Mouse (Mus musculus): ENCODE data around the gene Usp25. TPM values are rescaled to one million over a fixed set of nuclear protein-coding genes. Genes with fewer than 3 reads are reported as not detected.

Gene Usp25
- polyA plus RNA-seq, 1 experiment = 18.8 TPM

DNA sequence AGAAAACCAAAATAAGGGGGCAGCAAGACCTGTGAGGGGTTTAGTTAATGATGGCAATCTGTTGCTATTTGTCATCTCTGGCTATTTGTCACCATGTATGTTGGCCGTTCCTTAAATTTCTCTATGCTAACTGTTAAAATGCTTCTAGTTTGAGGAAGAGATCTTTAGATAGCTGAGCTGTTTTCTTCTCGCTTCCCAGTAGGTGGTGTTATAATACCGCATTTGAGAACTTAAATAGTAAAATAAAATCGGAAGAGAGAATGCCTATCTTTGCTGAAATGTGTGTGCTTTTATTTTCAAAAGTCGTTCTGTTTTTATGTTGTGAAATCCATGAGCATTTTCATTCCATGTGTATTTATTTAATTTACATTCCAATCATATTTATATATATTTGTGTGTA lies 115.2 kb downstream of the Usp25 start:
- Histone ChIP-seq H3K36me3 (ENCODE audit: control insufficient read depth, insufficient read depth, low read length) (no peaks in the 10 kb centered on the region), H3K27ac (ENCODE audit: insufficient read depth, low read length) (no peak overlapping the region), H3K4me3 (ENCODE audit: extremely low read depth, insufficient read depth, insufficient read length) (no peak overlapping the region), H3K27me3 (ENCODE audit: control insufficient read depth, insufficient read depth, low read length) (no peaks in the 10 kb centered on the region), H3K4me1 (ENCODE audit: control insufficient read depth, insufficient read depth, insufficient read length) (no peaks in the 10 kb centered on the region)
- DNase-seq (ENCODE audit: low read depth in 1 of 2, low spot score in 2 of 2) = no peak
- WGBS = 10% methylated on average over 5 of the region's 5 CpGs
- TF ChIP-seq POLR2A (IDR thresholded peaks at IDR 0.05; ENCODE audit: low read depth, low read length) = no peak
- TF ChIP-seq CTCF (IDR thresholded peaks at IDR 0.05; ENCODE audit: extremely low read depth, insufficient read depth, insufficient read length, insufficient replicate concordance) = no peak

DNA sequence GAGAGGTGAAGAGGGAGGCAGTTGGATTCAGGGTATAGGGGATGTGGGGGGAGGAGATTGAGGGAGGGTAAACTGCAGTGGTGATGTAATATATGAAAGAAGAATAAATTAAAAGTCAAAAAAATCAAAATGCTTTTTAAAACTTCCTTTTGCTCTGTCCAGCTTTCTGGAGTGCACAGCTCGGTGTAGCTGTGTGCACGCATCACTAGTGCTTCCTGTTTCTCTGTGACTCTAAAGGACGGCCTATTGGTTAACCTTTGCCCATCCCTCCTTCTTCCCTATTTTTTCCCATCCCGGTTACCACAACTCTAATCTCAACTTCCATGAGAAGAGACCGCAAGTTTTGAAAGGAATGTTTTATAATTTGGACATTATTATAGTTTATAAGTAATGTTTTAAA lies 119.5 kb downstream of the Usp25 start:
- Histone ChIP-seq H3K4me3 (ENCODE audit: extremely low read depth, insufficient read depth, insufficient read length) (no peak overlapping the region), H3K4me1 (ENCODE audit: control insufficient read depth, insufficient read depth, insufficient read length) (no peaks in the 10 kb centered on the region), H3K27me3 (ENCODE audit: control insufficient read depth, insufficient read depth, low read length) (no peaks in the 10 kb centered on the region), H3K27ac (ENCODE audit: insufficient read depth, low read length) (no peak overlapping the region), H3K36me3 (ENCODE audit: control insufficient read depth, insufficient read depth, low read length) (no peaks in the 10 kb centered on the region)
- WGBS = 70% methylated on average over 5 of the region's 5 CpGs
- no peak for TF ChIP-seq POLR2A (IDR thresholded peaks at IDR 0.05; ENCODE audit: low read depth, low read length)
- no peak for TF ChIP-seq CTCF (IDR thresholded peaks at IDR 0.05; ENCODE audit: extremely low read depth, insufficient read depth, insufficient read length, insufficient replicate concordance)
- no peak for DNase-seq (ENCODE audit: low read depth in 1 of 2, low spot score in 2 of 2)

DNA sequence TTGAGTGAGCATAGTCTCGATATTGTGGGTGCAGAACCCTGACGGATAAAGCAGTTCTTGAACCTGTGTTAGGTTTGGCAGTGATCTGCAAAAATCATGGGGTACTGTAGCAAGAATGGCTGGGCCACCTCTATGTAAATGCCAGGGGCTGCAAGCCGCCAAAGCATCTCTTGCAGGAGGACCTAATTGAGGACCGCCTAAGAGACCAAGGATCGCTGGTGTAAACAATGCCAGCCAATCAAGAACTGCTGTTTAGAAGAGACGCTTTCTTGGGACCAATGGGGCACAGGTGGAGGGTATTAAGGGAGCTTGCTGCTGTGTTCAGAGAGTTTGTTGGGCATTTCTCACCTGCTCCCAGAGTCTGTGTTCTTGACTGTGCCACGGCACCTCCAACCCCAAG lies 127.1 kb downstream of the Usp25 start:
- 92% methylated on average over 7 of the region's 7 CpGs for WGBS
- no peak for TF ChIP-seq CTCF (IDR thresholded peaks at IDR 0.05; ENCODE audit: extremely low read depth, insufficient read depth, insufficient read length, insufficient replicate concordance)
- TF ChIP-seq POLR2A (IDR thresholded peaks at IDR 0.05; ENCODE audit: low read depth, low read length) = no peak
- no peaks in the 10 kb centered on the region for H3K4me1 ChIP-seq (ENCODE audit: control insufficient read depth, insufficient read depth, insufficient read length)

DNA sequence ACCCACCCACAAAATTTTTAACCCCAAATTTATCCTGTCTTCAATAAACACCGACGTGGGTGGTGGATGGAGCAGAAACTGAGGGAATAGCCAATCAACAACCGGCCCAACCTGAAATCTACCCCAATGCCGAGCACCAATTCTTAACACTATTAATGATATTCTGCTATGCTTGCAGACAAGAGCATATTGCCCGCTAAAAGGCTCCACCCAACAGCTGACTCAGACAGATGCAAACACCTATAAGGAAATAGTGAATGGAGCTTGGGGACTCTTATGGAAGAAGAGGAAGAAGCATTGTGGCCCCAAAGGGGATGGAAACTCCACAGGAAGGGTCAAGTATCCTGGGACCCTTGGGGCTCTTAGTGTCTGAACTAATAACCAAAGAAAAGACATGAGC lies 133.3 kb downstream of the Usp25 start:
- H3K4me1 ChIP-seq (ENCODE audit: control insufficient read depth, insufficient read depth, insufficient read length) = no peaks in the 10 kb centered on the region
- H3K36me3 ChIP-seq (ENCODE audit: control insufficient read depth, insufficient read depth, low read length) = no peaks in the 10 kb centered on the region
- H3K27ac ChIP-seq (ENCODE audit: insufficient read depth, low read length) = no peak overlapping the region
- H3K27me3 ChIP-seq (ENCODE audit: control insufficient read depth, insufficient read depth, low read length) = no peaks in the 10 kb centered on the region; the same call in 1 of the 2 replicates
- TF ChIP-seq POLR2A (IDR thresholded peaks at IDR 0.05; ENCODE audit: low read depth, low read length) (no peak), CTCF (IDR thresholded peaks at IDR 0.05; ENCODE audit: extremely low read depth, insufficient read depth, insufficient read length, insufficient replicate concordance) (no peak)
- 95% methylated on average over 5 of the region's 5 CpGs for WGBS
- DNase-seq (ENCODE audit: low read depth in 1 of 2, low spot score in 2 of 2) = no peak
- no peak overlapping the region for H3K4me3 ChIP-seq (ENCODE audit: extremely low read depth, insufficient read depth, insufficient read length)

More for the DNA sequence above, 127.1 kb downstream of the Usp25 start:
- no peaks in the 10 kb centered on the region for H3K27me3 ChIP-seq (ENCODE audit: control insufficient read depth, insufficient read depth, low read length)
- H3K27ac ChIP-seq (ENCODE audit: insufficient read depth, low read length) = no peak overlapping the region
- no peak for DNase-seq (ENCODE audit: low read depth in 1 of 2, low spot score in 2 of 2)
- no peak overlapping the region for H3K4me3 ChIP-seq (ENCODE audit: extremely low read depth, insufficient read depth, insufficient read length)
- no peaks in the 10 kb centered on the region for H3K36me3 ChIP-seq (ENCODE audit: control insufficient read depth, insufficient read depth, low read length)

DNA sequence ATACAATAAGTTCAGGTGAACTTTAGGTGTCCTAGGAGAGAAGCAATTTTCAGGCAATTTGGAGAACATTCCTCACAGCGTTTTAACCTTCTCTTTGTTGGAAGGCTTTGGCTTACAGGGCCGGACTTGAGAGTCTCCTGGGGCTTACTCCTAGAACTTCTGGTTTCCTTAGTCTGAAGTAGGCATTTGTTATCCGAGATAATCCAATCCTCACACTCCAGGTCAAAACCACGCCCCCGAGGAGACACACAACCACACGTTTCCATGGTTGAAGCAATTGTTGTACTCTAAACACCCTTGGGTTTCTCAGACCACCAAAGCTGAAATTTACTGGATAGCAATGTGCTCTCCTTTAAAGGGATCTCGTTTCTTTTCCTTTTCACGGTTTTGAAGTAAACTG lies 136.8 kb downstream of the Usp25 start:
- no peaks in the 10 kb centered on the region; the same call in 1 of the 2 replicates for H3K27me3 ChIP-seq (ENCODE audit: control insufficient read depth, insufficient read depth, low read length)
- no peak for DNase-seq (ENCODE audit: low read depth in 1 of 2, low spot score in 2 of 2)
- H3K4me1 ChIP-seq (ENCODE audit: control insufficient read depth, insufficient read depth, insufficient read length) = no peaks in the 10 kb centered on the region
- H3K4me3 ChIP-seq (ENCODE audit: extremely low read depth, insufficient read depth, insufficient read length) = no peak overlapping the region
- TF ChIP-seq CTCF (IDR thresholded peaks at IDR 0.05; ENCODE audit: extremely low read depth, insufficient read depth, insufficient read length, insufficient replicate concordance) = no peak
- no peak for TF ChIP-seq POLR2A (IDR thresholded peaks at IDR 0.05; ENCODE audit: low read depth, low read length)
- no peak overlapping the region for H3K27ac ChIP-seq (ENCODE audit: insufficient read depth, low read length)
- WGBS = 79% methylated on average over 8 of the region's 8 CpGs
- no peaks in the 10 kb centered on the region for H3K36me3 ChIP-seq (ENCODE audit: control insufficient read depth, insufficient read depth, low read length)

DNA sequence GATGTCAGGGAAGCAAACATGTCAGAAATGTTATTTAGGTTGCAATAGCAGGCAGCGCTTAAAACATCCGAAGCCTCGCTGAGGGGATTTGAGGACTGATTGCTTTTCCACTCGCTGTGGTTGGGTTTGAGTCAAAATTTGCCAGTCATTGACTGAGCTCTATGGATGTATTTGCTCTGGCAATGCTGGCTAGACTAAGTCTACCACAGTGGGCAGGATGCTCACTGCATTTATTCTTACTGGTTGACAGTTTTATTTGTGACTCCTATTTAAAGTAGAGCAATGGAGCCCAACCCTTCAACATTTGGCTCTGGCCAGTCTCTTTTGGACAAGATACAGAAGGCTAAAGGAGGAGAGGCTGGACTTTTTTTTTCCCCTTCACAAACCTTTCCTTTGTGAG lies 137.4 kb downstream of the Usp25 start:
- DNase-seq (ENCODE audit: low read depth in 1 of 2, low spot score in 2 of 2) = no peak
- Histone ChIP-seq H3K4me1 (ENCODE audit: control insufficient read depth, insufficient read depth, insufficient read length) (no peaks in the 10 kb centered on the region), H3K27me3 (ENCODE audit: control insufficient read depth, insufficient read depth, low read length) (no peaks in the 10 kb centered on the region; the same call in 1 of the 2 replicates), H3K36me3 (ENCODE audit: control insufficient read depth, insufficient read depth, low read length) (no peaks in the 10 kb centered on the region), H3K27ac (ENCODE audit: insufficient read depth, low read length) (no peak overlapping the region), H3K4me3 (ENCODE audit: extremely low read depth, insufficient read depth, insufficient read length) (no peak overlapping the region)
- TF ChIP-seq CTCF (IDR thresholded peaks at IDR 0.05; ENCODE audit: extremely low read depth, insufficient read depth, insufficient read length, insufficient replicate concordance) = no peak
- no peak for TF ChIP-seq POLR2A (IDR thresholded peaks at IDR 0.05; ENCODE audit: low read depth, low read length)
- WGBS = 80% methylated on average over 4 of the region's 4 CpGs

DNA sequence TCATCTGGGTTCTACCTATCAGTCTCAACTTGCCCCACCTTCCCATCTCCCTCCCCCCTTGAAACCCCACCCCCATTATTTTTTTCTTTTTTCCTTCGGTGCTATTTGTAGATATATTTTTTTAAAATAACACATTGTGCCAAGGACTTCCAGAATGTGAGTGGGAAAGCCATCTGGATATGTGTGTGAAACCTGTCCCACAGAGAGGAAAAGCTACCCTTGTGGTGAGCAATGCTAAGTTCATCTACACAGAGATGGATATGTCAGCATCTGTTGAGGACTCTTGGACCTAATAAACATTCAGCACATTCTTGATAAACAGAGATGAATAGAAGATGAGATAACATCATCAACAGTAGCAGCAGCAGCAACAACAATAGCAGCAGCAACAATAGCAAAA lies 138.8 kb downstream of the Usp25 start:
- 86% methylated on average over 1 of the region's 1 CpGs for WGBS
- Histone ChIP-seq H3K27me3 (ENCODE audit: control insufficient read depth, insufficient read depth, low read length) (no peaks in the 10 kb centered on the region; the same call in 1 of the 2 replicates), H3K4me3 (ENCODE audit: extremely low read depth, insufficient read depth, insufficient read length) (no peak overlapping the region), H3K27ac (ENCODE audit: insufficient read depth, low read length) (no peak overlapping the region), H3K36me3 (ENCODE audit: control insufficient read depth, insufficient read depth, low read length) (no peaks in the 10 kb centered on the region), H3K4me1 (ENCODE audit: control insufficient read depth, insufficient read depth, insufficient read length) (no peaks in the 10 kb centered on the region)
- TF ChIP-seq CTCF (IDR thresholded peaks at IDR 0.05; ENCODE audit: extremely low read depth, insufficient read depth, insufficient read length, insufficient replicate concordance) (no peak), POLR2A (IDR thresholded peaks at IDR 0.05; ENCODE audit: low read depth, low read length) (no peak)
- DNase-seq (ENCODE audit: low read depth in 1 of 2, low spot score in 2 of 2) = no peak

Measured in spleen, adult 2 months (tissue).